Mouse (Mus musculus) urinary bladder, postnatal 14 days (tissue): ENCODE data around the gene Pmepa1.
A peak's percentile ranks its signal among the peaks of the same experiment; 100 is the strongest.

Experiments
- DNase-seq: peaks from one replicate; pipeline ENCODE4 v3.0.0; 2021; ENCODE audit warnings: low spot score

Pmepa1 gene

GRCm38 (mm10) chr2:173276409-173276808, at the start of gene Pmepa1:
Gene Pmepa1, minus strand, starts transcription at chr2:173276533.
- peak; percentile 94 for DNase-seq

GRCm38 (mm10) chr2:173321754-173322153, 45.4 kb upstream of the Pmepa1 start:
- no peak for DNase-seq

GRCm38 (mm10) chr2:173321194-173321593, 44.9 kb upstream of the Pmepa1 start:
- DNase-seq = no peak

- no peak for DNase-seq
Observed at GRCm38 (mm10) chr2:173314291-173314690, 38.0 kb upstream of the Pmepa1 start.

- no peak for DNase-seq
Observed at GRCm38 (mm10) chr2:173308486-173308885, 32.2 kb upstream of the Pmepa1 start.

- no peak for DNase-seq
Observed at GRCm38 (mm10) chr2:173307984-173308383, 31.7 kb upstream of the Pmepa1 start.

- DNase-seq = no peak
Observed at GRCm38 (mm10) chr2:173307561-173307960, 31.2 kb upstream of the Pmepa1 start.

GRCm38 (mm10) chr2:173306734-173307525, 30.6 kb upstream of the Pmepa1 start:
- DNase-seq = peak; percentile 70

GRCm38 (mm10) chr2:173305011-173305410, 28.7 kb upstream of the Pmepa1 start:
- no peak for DNase-seq

- peak; percentile 34 for DNase-seq
Observed at GRCm38 (mm10) chr2:173300663-173301630, 24.6 kb upstream of the Pmepa1 start.

- DNase-seq = no peak
Observed at GRCm38 (mm10) chr2:173296408-173296807, 20.1 kb upstream of the Pmepa1 start.

GRCm38 (mm10) chr2:173293042-173293441, 16.7 kb upstream of the Pmepa1 start:
- no peak for DNase-seq

- no peak for DNase-seq
Observed at GRCm38 (mm10) chr2:173292551-173292950, 16.2 kb upstream of the Pmepa1 start.

GRCm38 (mm10) chr2:173290981-173291380, 14.6 kb upstream of the Pmepa1 start:
- DNase-seq = no peak

GRCm38 (mm10) chr2:173289928-173290327, 13.6 kb upstream of the Pmepa1 start:
- no peak for DNase-seq

GRCm38 (mm10) chr2:173285816-173286538, 9.6 kb upstream of the Pmepa1 start:
- DNase-seq = no peak

GRCm38 (mm10) chr2:173284771-173285170, 8.4 kb upstream of the Pmepa1 start:
- no peak for DNase-seq

- DNase-seq = no peak
Observed at GRCm38 (mm10) chr2:173282191-173282590, 5.9 kb upstream of the Pmepa1 start.

GRCm38 (mm10) chr2:173281021-173281937, 4.9 kb upstream of the Pmepa1 start:
- no peak for DNase-seq

- no peak for DNase-seq
Observed at GRCm38 (mm10) chr2:173278846-173279580, 2.7 kb upstream of the Pmepa1 start.
